Mouse (Mus musculus) small intestine, adult 2 months (tissue): ENCODE measurements around the gene Mocs3.

Source experiments
- CTCF ChIP-seq: fragments of 200-500 bp; IDR thresholded peaks from 2 replicates; pipeline ENCODE4 v1.5.1; 2012; ENCODE audit warnings: low read depth, mild to moderate bottlenecking, control low read depth, inconsistent platforms, low read length, moderate library complexity, mixed read lengths; ENCODE audit not compliant: insufficient replicate concordance, insufficient read length; ENCODE audit errors: extremely low read depth
- POLR2A ChIP-seq: fragments of 200-500 bp; IDR thresholded peaks from 2 replicates; pipeline ENCODE4 v1.6.1; 2012; ENCODE audit warnings: low read depth, mild to moderate bottlenecking, control low read depth, inconsistent platforms, low read length, moderate library complexity

DNA sequence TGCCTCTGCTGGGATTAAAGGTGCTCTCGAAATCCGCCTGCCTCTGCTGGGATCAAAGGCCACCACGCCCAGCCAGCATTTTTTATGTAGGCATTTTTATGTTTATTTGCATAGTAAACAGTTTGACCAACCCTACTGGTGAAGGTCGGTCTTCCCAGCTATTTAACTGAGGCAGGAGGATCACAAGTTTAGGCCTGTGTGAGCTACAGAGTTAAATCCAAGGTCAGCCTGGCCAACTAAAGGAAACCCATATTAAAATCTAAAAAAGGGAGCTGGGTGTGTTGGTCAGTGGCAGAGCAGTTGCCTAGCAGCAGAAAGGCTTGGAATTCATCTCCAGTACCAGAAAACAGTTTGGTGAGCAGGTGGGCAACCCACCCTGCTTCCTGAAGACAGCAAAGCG, 2.9 kb downstream of the Mocs3 start:
- TF ChIP-seq CTCF (no peak), POLR2A (no peak)
